Mouse (Mus musculus) myocyte (in vitro differentiated cells): ENCODE measurements at regions not wholly inside any gene's neighbourhood (a gene's known extent, or its start where the extent isn't known, plus 50 kb on each side); places are given as distances from the start of the nearest gene placed in this dataset.

Source experiments
- CEBPB ChIP-seq: IDR thresholded peaks from 2 replicates; pipeline ENCODE4 v1.6.1; 2011; ENCODE audit warnings: mild to moderate bottlenecking, moderate library complexity; ENCODE audit not compliant: poor library complexity, insufficient read depth, severe bottlenecking
- E2F4 ChIP-seq: IDR thresholded peaks from one replicate; pipeline ENCODE4 v1.6.1; 2011; ENCODE audit warnings: mild to moderate bottlenecking, control low read depth, moderate library complexity; ENCODE audit not compliant: insufficient read depth
- MAX ChIP-seq: IDR thresholded peaks from one replicate; pipeline ENCODE4 v1.6.1; 2011; ENCODE audit warnings: low read depth, mild to moderate bottlenecking, control low read depth
- MYOD1 ChIP-seq, 3 experiments: IDR thresholded peaks; one replicate each; pipeline ENCODE4 v1.6.1; 2011; ENCODE audit warnings: control low read depth in 2 of 3, low read depth in 2 of 3, mild to moderate bottlenecking in 2 of 3, moderate library complexity in 1 of 3; ENCODE audit not compliant: insufficient read length in 2 of 3, control insufficient read depth in 1 of 3
- POLR2A ChIP-seq: IDR thresholded peaks from one replicate; pipeline ENCODE4 v1.6.1; 2011; ENCODE audit warnings: low read depth, mild to moderate bottlenecking, control low read depth, moderate library complexity; ENCODE audit not compliant: insufficient read length
- POLR2AphosphoS2 ChIP-seq: IDR thresholded peaks from one replicate; pipeline ENCODE4 v1.6.1; 2011; ENCODE audit warnings: low read depth, control low read depth; ENCODE audit not compliant: insufficient read length
- TCF12 ChIP-seq: IDR thresholded peaks from one replicate; pipeline ENCODE4 v1.6.1; 2011; ENCODE audit warnings: mild to moderate bottlenecking, control low read depth; ENCODE audit not compliant: poor library complexity, insufficient read depth, severe bottlenecking
- USF1 ChIP-seq: IDR thresholded peaks from one replicate; pipeline ENCODE4 v1.6.1; 2011; ENCODE audit warnings: low read depth, mild to moderate bottlenecking, control low read depth, moderate library complexity

DNA sequence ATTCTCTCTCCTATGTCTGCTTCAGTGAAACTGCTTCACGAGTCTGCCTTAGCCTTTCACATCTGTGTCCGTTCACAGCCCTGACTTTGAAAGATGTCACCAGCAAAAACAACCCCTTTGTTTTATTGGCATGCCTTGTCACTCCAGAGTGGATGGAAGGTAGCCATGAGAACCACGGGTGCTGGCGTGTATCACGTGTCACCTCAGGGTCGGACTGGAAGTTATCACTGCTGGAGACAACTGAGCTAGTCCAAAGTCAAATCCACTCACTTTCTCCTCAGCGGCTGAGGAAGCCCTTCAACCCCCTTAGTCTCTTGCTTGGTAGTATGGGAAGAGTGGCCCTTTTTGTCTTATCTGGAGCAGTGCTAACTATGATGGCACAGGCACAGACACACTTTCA, 171.3 kb upstream of the Rhobtb1 start:
- TF ChIP-seq TCF12 = no peak
- TF ChIP-seq USF1 = no peak
- TF ChIP-seq POLR2A = no peak
- TF ChIP-seq E2F4 = no peak
- no peak for TF ChIP-seq CEBPB
- TF ChIP-seq MAX = no peak
- no peak for TF ChIP-seq POLR2AphosphoS2
- no peak for TF ChIP-seq MYOD1 (IDR thresholded peaks at IDR 0.05; ENCODE audit: control insufficient read depth in 1 of 3, insufficient read length in 2 of 3, low read depth in 2 of 3)
